Mouse (Mus musculus): ENCODE data around the gene Folr2. TPM values are rescaled to one million over a fixed set of nuclear protein-coding genes. Genes with fewer than 3 reads are reported as not detected.

Gene Folr2
- polyA plus RNA-seq (2014; fragmentation: Illumina TruSeq; extraction: RNeasy Lipid Tissue Mini Kit (QIAGEN cat#74804); ENCODE audit: low read depth, low replicate concordance) = 58.4 TPM

GRCm38 (mm10) chr7:101857094-101857493 is at the start of gene Folr2:
TSS of gene Folr2 (minus strand) at chr7:101857194.

GRCm38 (mm10) chr7:101906287-101906681 is 49.3 kb upstream of the Folr2 start, which contains the start of gene Tomt:
TSS of gene Tomt (minus strand) at chr7:101906359.

GRCm38 (mm10) chr7:101905561-101906286 is 48.7 kb upstream of the Folr2 start, which contains the start of gene Lamtor1:
TSS of gene Lamtor1 (plus strand) at chr7:101905904.

GRCm38 (mm10) chr7:101870629-101871028 is 13.6 kb upstream of the Folr2 start, which contains the start of gene Folr1:
TSS of gene Folr1 (minus strand) at chr7:101870788.

GRCm38 (mm10) chr7:101863415-101863814 is 6.4 kb upstream of the Folr2 start, which contains the start of gene Anapc15:
TSS of gene Anapc15 (plus strand) at chr7:101863715.

GRCm38 (mm10) chr7:101837606-101838471 is 19.2 kb downstream of the Folr2 start, which contains the start of gene Inppl1:
TSS of gene Inppl1 (minus strand) at chr7:101838229.

GRCm38 (mm10) chr7:101817861-101818401 is 39.1 kb downstream of the Folr2 start, which contains the start of gene Phox2a:
TSS of gene Phox2a (plus strand) at chr7:101818313.

Other genes with a start within 250 kb of the Folr2 start
- gene Clpb, start 193.6 kb downstream of the Folr2 start, polyA plus RNA-seq (2014; fragmentation: Illumina TruSeq; extraction: RNeasy Lipid Tissue Mini Kit (QIAGEN cat#74804); ENCODE audit: low read depth, low replicate concordance) = 54.5 TPM
- gene Phox2a, start 38.9 kb downstream of the Folr2 start, polyA plus RNA-seq (2014; fragmentation: Illumina TruSeq; extraction: RNeasy Lipid Tissue Mini Kit (QIAGEN cat#74804); ENCODE audit: low read depth, low replicate concordance) = not detected
- gene Inppl1, start 19.0 kb downstream of the Folr2 start, polyA plus RNA-seq (2014; fragmentation: Illumina TruSeq; extraction: RNeasy Lipid Tissue Mini Kit (QIAGEN cat#74804); ENCODE audit: low read depth, low replicate concordance) = 45.5 TPM
- 26.5 TPM for gene Anapc15, start 6.5 kb upstream of the Folr2 start, polyA plus RNA-seq (2014; fragmentation: Illumina TruSeq; extraction: RNeasy Lipid Tissue Mini Kit (QIAGEN cat#74804); ENCODE audit: low read depth, low replicate concordance)
- gene Folr1, start 13.6 kb upstream of the Folr2 start, polyA plus RNA-seq (2014; fragmentation: Illumina TruSeq; extraction: RNeasy Lipid Tissue Mini Kit (QIAGEN cat#74804); ENCODE audit: low read depth, low replicate concordance) = 41.9 TPM
- gene Lamtor1, start 48.7 kb upstream of the Folr2 start, polyA plus RNA-seq (2014; fragmentation: Illumina TruSeq; extraction: RNeasy Lipid Tissue Mini Kit (QIAGEN cat#74804); ENCODE audit: low read depth, low replicate concordance) = 159 TPM
- 0.65 TPM for gene Tomt, start 49.2 kb upstream of the Folr2 start, polyA plus RNA-seq (2014; fragmentation: Illumina TruSeq; extraction: RNeasy Lipid Tissue Mini Kit (QIAGEN cat#74804); ENCODE audit: low read depth, low replicate concordance)
- gene Lrrc51, start 76.7 kb upstream of the Folr2 start, polyA plus RNA-seq (2014; fragmentation: Illumina TruSeq; extraction: RNeasy Lipid Tissue Mini Kit (QIAGEN cat#74804); ENCODE audit: low read depth, low replicate concordance) = 58.8 TPM
- 93.3 TPM for gene Numa1, start 76.9 kb upstream of the Folr2 start, polyA plus RNA-seq (2014; fragmentation: Illumina TruSeq; extraction: RNeasy Lipid Tissue Mini Kit (QIAGEN cat#74804); ENCODE audit: low read depth, low replicate concordance)
- 9.5 TPM for gene Il18bp, start 161.5 kb upstream of the Folr2 start, polyA plus RNA-seq (2014; fragmentation: Illumina TruSeq; extraction: RNeasy Lipid Tissue Mini Kit (QIAGEN cat#74804); ENCODE audit: low read depth, low replicate concordance)
- gene Rnf121, start 208.3 kb upstream of the Folr2 start, polyA plus RNA-seq (2014; fragmentation: Illumina TruSeq; extraction: RNeasy Lipid Tissue Mini Kit (QIAGEN cat#74804); ENCODE audit: low read depth, low replicate concordance) = 26.7 TPM
- 17.4 TPM for gene Xndc1, start 208.3 kb upstream of the Folr2 start, polyA plus RNA-seq (2014; fragmentation: Illumina TruSeq; extraction: RNeasy Lipid Tissue Mini Kit (QIAGEN cat#74804); ENCODE audit: low read depth, low replicate concordance)
- gene Xntrpc, start 208.5 kb upstream of the Folr2 start, polyA plus RNA-seq (2014; fragmentation: Illumina TruSeq; extraction: RNeasy Lipid Tissue Mini Kit (QIAGEN cat#74804); ENCODE audit: low read depth, low replicate concordance) = 0.87 TPM
- 1.0 TPM for gene Trpc2, start 225.9 kb upstream of the Folr2 start, polyA plus RNA-seq (2014; fragmentation: Illumina TruSeq; extraction: RNeasy Lipid Tissue Mini Kit (QIAGEN cat#74804); ENCODE audit: low read depth, low replicate concordance)
- gene Art1, start 244.5 kb upstream of the Folr2 start, polyA plus RNA-seq (2014; fragmentation: Illumina TruSeq; extraction: RNeasy Lipid Tissue Mini Kit (QIAGEN cat#74804); ENCODE audit: low read depth, low replicate concordance) = 0.36 TPM

Data from adipose tissue, adult 10 weeks (tissue).